Mouse (Mus musculus) kidney, postnatal 14 days (tissue): Measurements from ENCODE around the gene Tjp2.
"Not testable (repeated sequence)": the region's sequence is repeated elsewhere in the genome, so short reads cannot be mapped to it uniquely, and the experiment has no call there.

Experiments used
- DNase-seq: peaks from one replicate; pipeline ENCODE4 v3.0.0; 2022; ENCODE audit warnings: mixed read lengths

Tjp2 gene

GRCm38 (mm10) chr19:24122647-24123046 lies 102.2 kb downstream of the Tjp2 start:
- no peak for DNase-seq

- DNase-seq, result no peak
Measured at GRCm38 (mm10) chr19:24120811-24121210, 104.0 kb downstream of the Tjp2 start.

- no peak for DNase-seq
Measured at GRCm38 (mm10) chr19:24118775-24119174, 106.1 kb downstream of the Tjp2 start.

- no peak for DNase-seq
Measured at GRCm38 (mm10) chr19:24111581-24111980, 113.2 kb downstream of the Tjp2 start.

- DNase-seq, result no peak
Measured at GRCm38 (mm10) chr19:24107707-24108106, 117.1 kb downstream of the Tjp2 start.

- DNase-seq, result no peak
Measured at GRCm38 (mm10) chr19:24103802-24104201, 121.0 kb downstream of the Tjp2 start.

GRCm38 (mm10) chr19:24102562-24103126 lies 122.2 kb downstream of the Tjp2 start:
- DNase-seq, result no peak

- peak; percentile 13 for DNase-seq
Measured at GRCm38 (mm10) chr19:24101183-24101582, 123.6 kb downstream of the Tjp2 start.

GRCm38 (mm10) chr19:24098691-24099090 lies 126.1 kb downstream of the Tjp2 start:
- DNase-seq, result no peak

- no peak for DNase-seq
Measured at GRCm38 (mm10) chr19:24097666-24098455, 127.0 kb downstream of the Tjp2 start.

GRCm38 (mm10) chr19:24092060-24092459 lies 132.8 kb downstream of the Tjp2 start:
- not testable (repeated sequence) for DNase-seq

GRCm38 (mm10) chr19:24090366-24090765 lies 134.5 kb downstream of the Tjp2 start:
- DNase-seq, result no peak

GRCm38 (mm10) chr19:24085306-24085705 lies 139.5 kb downstream of the Tjp2 start:
- no peak for DNase-seq

- no peak for DNase-seq
Measured at GRCm38 (mm10) chr19:24080417-24081080, 144.3 kb downstream of the Tjp2 start.

GRCm38 (mm10) chr19:24077658-24078057 lies 147.2 kb downstream of the Tjp2 start:
- no peak for DNase-seq

GRCm38 (mm10) chr19:24076536-24076935 lies 148.3 kb downstream of the Tjp2 start:
- no peak for DNase-seq

GRCm38 (mm10) chr19:24075927-24076326 lies 148.9 kb downstream of the Tjp2 start:
- DNase-seq, result no peak

GRCm38 (mm10) chr19:24073155-24073554 lies 151.7 kb downstream of the Tjp2 start:
- DNase-seq, result no peak

GRCm38 (mm10) chr19:24064348-24064895 lies 160.4 kb downstream of the Tjp2 start:
- DNase-seq, result no peak

- DNase-seq, result no peak
Measured at GRCm38 (mm10) chr19:24063585-24063984, 161.2 kb downstream of the Tjp2 start.

- no peak for DNase-seq
Measured at GRCm38 (mm10) chr19:24058851-24059250, 166.0 kb downstream of the Tjp2 start.

- DNase-seq, result no peak
Measured at GRCm38 (mm10) chr19:24058021-24058420, 166.8 kb downstream of the Tjp2 start.

- DNase-seq, result no peak
Measured at GRCm38 (mm10) chr19:24056880-24057279, 167.9 kb downstream of the Tjp2 start.

GRCm38 (mm10) chr19:24054904-24055303 lies 169.9 kb downstream of the Tjp2 start:
- peak; percentile 18 for DNase-seq
